Mouse (Mus musculus) left cerebral cortex, postnatal 14 days (tissue): ENCODE data around the gene 4921536K21Rik. TPM values are rescaled to one million over a fixed set of nuclear protein-coding genes. Genes with fewer than 3 reads are reported as not detected.

ENCODE experiments used
- total RNA-seq, 2 experiments: library from RNA; stranded (reverse); gene quantifications; 2 replicates each; pipeline ENCODE4 v1.2.3; 2021

The 4921536K21Rik gene
- total RNA-seq, 2 experiments from 2014 or later: 0.40 to 0.49 TPM

Other genes starting within 250 kb of the 4921536K21Rik start
- 10 to 100 TPM; 35.9 to 38.5 TPM for gene Morc2a, start 245.9 kb downstream of the 4921536K21Rik start, total RNA-seq
- 100 to 1,000 TPM; 153 to 161 TPM for gene Osbp2, start 31.2 kb downstream of the 4921536K21Rik start, total RNA-seq
- 10 to 100 TPM; 24.0 to 29.6 TPM for gene Dusp18, start 142 bp upstream of the 4921536K21Rik start, total RNA-seq
- gene Slc35e4, start 19.6 kb upstream of the 4921536K21Rik start, total RNA-seq: 10 to 100 TPM; 24.1 to 26.1 TPM
- 10 to 100 TPM; 15.9 to 18.4 TPM for gene Tcn2, start 37.1 kb upstream of the 4921536K21Rik start, total RNA-seq
- gene Pes1, start 68.9 kb upstream of the 4921536K21Rik start, total RNA-seq: 10 to 100 TPM; 35.5 to 40.4 TPM
- not detected for gene 4930556J24Rik, start 81.7 kb upstream of the 4921536K21Rik start, total RNA-seq
- gene Gal3st1, start 88.5 kb upstream of the 4921536K21Rik start, total RNA-seq: 10 to 100 TPM; 10.8 to 18.5 TPM
- gene Sec14l4, start 136.4 kb upstream of the 4921536K21Rik start, total RNA-seq: under 1 TPM; 0.22 to 0.40 TPM
- gene Sec14l3, start 169.7 kb upstream of the 4921536K21Rik start, total RNA-seq: 1 to 10 TPM; 2.0 to 2.1 TPM
- gene Mtfp1, start 200.3 kb upstream of the 4921536K21Rik start, total RNA-seq: 100 to 1,000 TPM; 103 to 106 TPM
- gene Sec14l2, start 228.3 kb upstream of the 4921536K21Rik start, total RNA-seq: 10 to 100 TPM; 24.5 to 25.9 TPM
- 10 to 100 TPM; 35.2 to 38.0 TPM for gene Rnf215, start 240.1 kb upstream of the 4921536K21Rik start, total RNA-seq